Mouse (Mus musculus) left cerebral cortex, adult 11 months (tissue): ENCODE data around the gene Fam120c.

Experiments used
- DNase-seq: peaks from one replicate; pipeline ENCODE4 v3.0.0; 2022; ENCODE audit warnings: low spot score

The Fam120c gene

DNA sequence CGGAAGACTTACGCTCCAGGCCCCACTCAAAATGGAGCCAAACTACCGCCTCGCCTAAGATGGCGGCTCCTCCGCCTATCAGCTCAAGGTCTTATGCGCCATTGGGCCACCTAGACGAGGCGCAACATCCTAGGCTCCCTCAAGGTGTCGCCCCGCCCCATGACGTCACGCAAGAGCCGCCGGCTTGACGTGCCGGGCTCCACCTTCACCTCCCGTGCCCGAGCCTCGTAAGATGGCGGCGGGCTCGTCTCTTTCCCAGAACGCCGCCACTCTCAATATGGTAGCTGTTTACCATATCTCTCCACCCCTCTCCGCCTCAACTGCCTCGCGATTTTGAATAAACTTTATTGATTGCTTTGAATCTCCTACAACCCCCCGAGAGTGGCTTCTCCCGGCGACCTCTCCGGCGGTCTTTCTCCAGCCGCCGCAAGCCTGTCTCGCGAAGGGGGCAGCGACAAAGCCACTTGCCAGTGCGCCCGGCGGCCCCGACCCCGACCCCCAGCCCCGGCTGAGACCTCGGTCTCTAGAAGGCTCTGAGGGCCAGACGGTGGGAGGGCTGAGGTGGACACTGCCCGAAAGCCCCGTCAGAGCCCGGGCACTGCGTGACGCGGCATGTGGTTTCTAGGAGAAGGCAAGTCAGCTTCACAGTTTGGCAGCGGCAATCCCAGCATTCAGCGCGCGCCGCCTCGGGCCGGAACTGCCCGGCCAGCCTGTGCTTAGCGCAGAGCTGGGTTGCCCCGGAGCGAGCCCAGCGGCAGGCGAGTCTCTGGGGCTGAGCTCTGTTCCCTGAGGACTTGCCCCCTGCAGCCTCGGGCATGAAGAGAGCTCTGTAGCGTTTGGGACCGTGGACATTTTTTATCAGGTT is 176.7 kb downstream of the Fam120c start, which contains the start of gene Phf8:
Gene Phf8 (plus strand): TSS at position 215 of the 865 bp plus-strand sequence.
- peak; percentile 93 for DNase-seq
